Mouse (Mus musculus): Measurements from ENCODE around the gene Ptchd1. TPM values are rescaled to one million over a fixed set of nuclear protein-coding genes. Genes with fewer than 3 reads are reported as not detected.

Gene Ptchd1
- total RNA-seq, 2 experiments from 2014 or later: 18.8 to 19.6 TPM

Other genes with a start within 250 kb of the Ptchd1 start
- 1 to 10 TPM; 1.0 to 1.7 TPM for gene Gm15155, start 927 bp upstream of the Ptchd1 start, total RNA-seq (2021)

Measured in left cerebral cortex, postnatal 25 days (tissue).